Mouse (Mus musculus): Measurements from ENCODE around the gene Ndufab1.
"Not testable (repeated sequence)": the region's sequence is repeated elsewhere in the genome, so short reads cannot be mapped to it uniquely, and the experiment has no call there.

Ndufab1 gene

GRCm38 (mm10) chr7:122101747-122102244, at the start of gene Ndufab1:
TSS of gene Ndufab1 (minus strand) at chr7:122101886.
- DNase-seq (ENCODE audit: low spot score): peak; percentile 83

GRCm38 (mm10) chr7:122140991-122141390, 39.3 kb upstream of the Ndufab1 start:
- DNase-seq (ENCODE audit: low spot score): no peak

- DNase-seq (ENCODE audit: low spot score): no peak
Observed at GRCm38 (mm10) chr7:122138190-122138589, 36.5 kb upstream of the Ndufab1 start.

GRCm38 (mm10) chr7:122137071-122137470, 35.4 kb upstream of the Ndufab1 start:
- DNase-seq (ENCODE audit: low spot score): no peak

- DNase-seq (ENCODE audit: low spot score): peak; percentile 8
Observed at GRCm38 (mm10) chr7:122135070-122135469, 33.4 kb upstream of the Ndufab1 start.

GRCm38 (mm10) chr7:122133338-122133625, 31.6 kb upstream of the Ndufab1 start:
- DNase-seq (ENCODE audit: low spot score): no peak

GRCm38 (mm10) chr7:122132497-122133337, 31.0 kb upstream of the Ndufab1 start, which contains the start of the genes Palb2 and Dctn5:
TSS of gene Palb2 (minus strand) at chr7:122132985.
TSS of gene Dctn5 (plus strand) at chr7:122133041.
- peak; percentile 85 for DNase-seq (ENCODE audit: low spot score)

- no peak for DNase-seq (ENCODE audit: low spot score)
Observed at GRCm38 (mm10) chr7:122131834-122132233, 30.1 kb upstream of the Ndufab1 start.

GRCm38 (mm10) chr7:122126946-122127345, 25.3 kb upstream of the Ndufab1 start:
- no peak for DNase-seq (ENCODE audit: low spot score)

GRCm38 (mm10) chr7:122125636-122126035, 23.9 kb upstream of the Ndufab1 start:
- DNase-seq (ENCODE audit: low spot score): no peak

- no peak for DNase-seq (ENCODE audit: low spot score)
Observed at GRCm38 (mm10) chr7:122123518-122123917, 21.8 kb upstream of the Ndufab1 start.

- DNase-seq (ENCODE audit: low spot score): no peak
Observed at GRCm38 (mm10) chr7:122108206-122108605, 6.5 kb upstream of the Ndufab1 start.

- not testable (repeated sequence) for DNase-seq (ENCODE audit: low spot score)
Observed at GRCm38 (mm10) chr7:122101014-122101746, 506 bp downstream of the Ndufab1 start.

GRCm38 (mm10) chr7:122099222-122099621, 2.5 kb downstream of the Ndufab1 start:
- DNase-seq (ENCODE audit: low spot score): peak; percentile 42

- DNase-seq (ENCODE audit: low spot score): no peak
Observed at GRCm38 (mm10) chr7:122098009-122098408, 3.7 kb downstream of the Ndufab1 start.

GRCm38 (mm10) chr7:122094564-122095330, 6.9 kb downstream of the Ndufab1 start:
- DNase-seq (ENCODE audit: low spot score): no peak

GRCm38 (mm10) chr7:122087195-122087982, 14.3 kb downstream of the Ndufab1 start:
- DNase-seq (ENCODE audit: low spot score): no peak

GRCm38 (mm10) chr7:122081071-122081470, 20.6 kb downstream of the Ndufab1 start:
- no peak for DNase-seq (ENCODE audit: low spot score)

- DNase-seq (ENCODE audit: low spot score): no peak
Observed at GRCm38 (mm10) chr7:122079798-122080554, 21.7 kb downstream of the Ndufab1 start.

- DNase-seq (ENCODE audit: low spot score): no peak
Observed at GRCm38 (mm10) chr7:122074374-122074773, 27.3 kb downstream of the Ndufab1 start.

All from spleen, adult 12 weeks (tissue).